Mouse (Mus musculus) lung, embryonic 14.5 days (tissue): ENCODE data around the gene Ppm1h. TPM values are rescaled to one million over a fixed set of nuclear protein-coding genes. Genes with fewer than 3 reads are reported as not detected.

Experiments
- ATAC-seq: fragments of 200-750 bp; cut with Nextera tagmentation; 2 replicates; pipeline ENCODE4 v1.8.0; 2017; ENCODE audit warnings: mild to moderate bottlenecking, moderate TSS enrichment, moderate library complexity; ENCODE audit not compliant: insufficient read depth
- DNase-seq: peaks from one replicate; pipeline ENCODE4 v3.0.0-alpha.2; 2015
- H3K27ac ChIP-seq: fragments of 300-500 bp; sonication (generic); 2 replicates; pipeline ENCODE4 v1.5.1; 2014; ENCODE audit warnings: low read depth, mild to moderate bottlenecking, moderate library complexity
- H3K27me3 ChIP-seq: fragments of 300-500 bp; sonication (generic); 2 replicates; pipeline ENCODE4 v1.6.1; 2014; ENCODE audit warnings: low read length, control low read depth; ENCODE audit not compliant: insufficient read depth
- H3K36me3 ChIP-seq: fragments of 300-500 bp; sonication (generic); 2 replicates; pipeline ENCODE4 v1.6.1; 2014; ENCODE audit warnings: control low read depth; ENCODE audit not compliant: insufficient read depth
- H3K4me1 ChIP-seq: fragments of 300-500 bp; sonication (generic); 2 replicates; pipeline ENCODE4 v1.6.1; 2014; ENCODE audit warnings: antibody characterized with exemption, control low read depth; ENCODE audit not compliant: insufficient read depth
- H3K4me2 ChIP-seq: fragments of 300-500 bp; sonication (generic); 2 replicates; pipeline ENCODE4 v1.6.1; 2014; ENCODE audit warnings: mild to moderate bottlenecking
- H3K4me3 ChIP-seq: fragments of 300-500 bp; sonication (generic); 2 replicates; pipeline ENCODE4 v1.5.1; 2014; ENCODE audit warnings: low read depth, low read length
- H3K9ac ChIP-seq: fragments of 300-500 bp; sonication (generic); 2 replicates; pipeline ENCODE4 v1.6.1; 2014
- H3K9me3 ChIP-seq: fragments of 300-500 bp; sonication (generic); 2 replicates; pipeline ENCODE4 v1.6.1; 2016; ENCODE audit warnings: low read depth, low read length, control low read depth
- CTCF ChIP-seq: IDR thresholded peaks from 2 replicates; pipeline ENCODE4 v1.5.1; 2016; ENCODE audit warnings: antibody characterized with exemption, low read depth
- WGBS: fragments of 180-500 bp; shearing (Covaris S2); extraction: QIAGEN DNeasy Blood & Tissue Kit; methylation state at CpG from one replicate; pipeline ENCODE4 v1.1.7; 2014; 5-methylcytosine and 5-hydroxymethylcytosine counted together
- polyA plus RNA-seq: library from polyadenylated mRNA; unstranded; fragments of >200 nt; fragmentation: Nextera tagmentation; extraction: Ambion mirVana; gene quantifications from 2 replicates; pipeline ENCODE4 v1.2.1, GENCODE M21; 2014

Gene Ppm1h
- polyA plus RNA-seq, 1 experiment from 2014 or later, result 7.1 TPM

- H3K9ac ChIP-seq, result no peak overlapping the region
- no peak overlapping the region for H3K4me3 ChIP-seq
- ATAC-seq (no peak), DNase-seq (no peak)
- WGBS, result 62% methylated on average over 2 of the region's 2 CpGs
- no peaks in the 10 kb centered on the region for H3K4me1 ChIP-seq
- H3K36me3 ChIP-seq, result no peaks in the 10 kb centered on the region
- no peak overlapping the region for H3K27ac ChIP-seq
- H3K4me2 ChIP-seq, result no peak overlapping the region
- no peak for TF ChIP-seq CTCF
- no peaks in the 10 kb centered on the region for H3K9me3 ChIP-seq
- no peaks in the 10 kb centered on the region for H3K27me3 ChIP-seq
Observed at GRCm38 (mm10) chr10:122742136-122742535, 63.6 kb downstream of the Ppm1h start.

- WGBS, result 85% methylated on average over 2 of the region's 2 CpGs
- DNase-seq (no peak), ATAC-seq (no peak)
- no peak overlapping the region for H3K27ac ChIP-seq
- no peak overlapping the region for H3K4me2 ChIP-seq
- H3K4me1 ChIP-seq, result no peaks in the 10 kb centered on the region
- no peaks in the 10 kb centered on the region for H3K9me3 ChIP-seq
- no peak for TF ChIP-seq CTCF
- no peaks in the 10 kb centered on the region for H3K27me3 ChIP-seq
- H3K4me3 ChIP-seq, result no peak overlapping the region
- H3K9ac ChIP-seq, result no peak overlapping the region
- H3K36me3 ChIP-seq, result no peaks in the 10 kb centered on the region
Observed at GRCm38 (mm10) chr10:122743361-122743760, 64.8 kb downstream of the Ppm1h start.

- H3K4me1 ChIP-seq, result no peaks in the 10 kb centered on the region
- no peak for TF ChIP-seq CTCF
- no peak overlapping the region for H3K9ac ChIP-seq
- ATAC-seq (no peak), DNase-seq (no peak)
- H3K36me3 ChIP-seq, result no peaks in the 10 kb centered on the region
- H3K27ac ChIP-seq, result no peak overlapping the region
- H3K4me3 ChIP-seq, result no peak overlapping the region
- WGBS, result 100% methylated on average over 2 of the region's 2 CpGs
- H3K9me3 ChIP-seq, result no peaks in the 10 kb centered on the region
- no peaks in the 10 kb centered on the region for H3K27me3 ChIP-seq
- no peak overlapping the region for H3K4me2 ChIP-seq
Observed at GRCm38 (mm10) chr10:122744970-122745369, 66.4 kb downstream of the Ppm1h start.

GRCm38 (mm10) chr10:122746211-122746610, 67.6 kb downstream of the Ppm1h start:
- DNase-seq, result no peak
- Histone ChIP-seq H3K36me3 (no peaks in the 10 kb centered on the region), H3K4me1 (no peaks in the 10 kb centered on the region), H3K9me3 (no peaks in the 10 kb centered on the region), H3K4me3 (no peak overlapping the region), H3K27me3 (no peaks in the 10 kb centered on the region), H3K4me2 (no peak overlapping the region), H3K9ac (no peak overlapping the region), H3K27ac (no peak overlapping the region)
- 73% methylated on average over 7 of the region's 7 CpGs for WGBS
- ATAC-seq, result no peak
- no peak for TF ChIP-seq CTCF

- H3K9ac ChIP-seq, result no peak overlapping the region
- H3K4me3 ChIP-seq, result no peak overlapping the region
- DNase-seq (no peak), ATAC-seq (no peak)
- no peak overlapping the region for H3K4me2 ChIP-seq
- no peak overlapping the region for H3K27ac ChIP-seq
- no peaks in the 10 kb centered on the region for H3K4me1 ChIP-seq
- H3K27me3 ChIP-seq, result no peaks in the 10 kb centered on the region
- WGBS, result 79% methylated on average over 11 of the region's 11 CpGs
- no peaks in the 10 kb centered on the region for H3K9me3 ChIP-seq
- H3K36me3 ChIP-seq, result no peaks in the 10 kb centered on the region
- no peak for TF ChIP-seq CTCF
Observed at GRCm38 (mm10) chr10:122747151-122747925, 68.8 kb downstream of the Ppm1h start.

- no peak for ATAC-seq
- TF ChIP-seq CTCF, result no peak
Observed at GRCm38 (mm10) chr10:122748361-122748951, 69.9 kb downstream of the Ppm1h start.

GRCm38 (mm10) chr10:122749071-122749470, 70.5 kb downstream of the Ppm1h start:
- H3K4me3 ChIP-seq, result no peak overlapping the region
- H3K36me3 ChIP-seq, result no peaks in the 10 kb centered on the region
- H3K4me2 ChIP-seq, result no peak overlapping the region
- no peaks in the 10 kb centered on the region for H3K27me3 ChIP-seq
- H3K9ac ChIP-seq, result no peak overlapping the region
- no peak for ATAC-seq
- H3K27ac ChIP-seq, result no peak overlapping the region
- H3K4me1 ChIP-seq, result peaks cover 9% of the 10 kb centered on the region
- no peak for TF ChIP-seq CTCF
- H3K9me3 ChIP-seq, result no peaks in the 10 kb centered on the region
- no peak for DNase-seq
- 81% methylated on average over 12 of the region's 12 CpGs for WGBS

More at GRCm38 (mm10) chr10:122748361-122748951, 69.9 kb downstream of the Ppm1h start:
- Histone ChIP-seq H3K27me3 (no peaks in the 10 kb centered on the region), H3K36me3 (no peaks in the 10 kb centered on the region), H3K4me3 (no peak overlapping the region), H3K9ac (no peak overlapping the region), H3K27ac (no peak overlapping the region), H3K4me2 (no peak overlapping the region), H3K9me3 (no peaks in the 10 kb centered on the region), H3K4me1 (peaks cover 4% of the 10 kb centered on the region)
- no peak for DNase-seq
- 76% methylated on average over 4 of the region's 4 CpGs for WGBS
